Comparison of ENCODE assay signal across 23 mouse cellular contexts in the genomic region with DNA sequence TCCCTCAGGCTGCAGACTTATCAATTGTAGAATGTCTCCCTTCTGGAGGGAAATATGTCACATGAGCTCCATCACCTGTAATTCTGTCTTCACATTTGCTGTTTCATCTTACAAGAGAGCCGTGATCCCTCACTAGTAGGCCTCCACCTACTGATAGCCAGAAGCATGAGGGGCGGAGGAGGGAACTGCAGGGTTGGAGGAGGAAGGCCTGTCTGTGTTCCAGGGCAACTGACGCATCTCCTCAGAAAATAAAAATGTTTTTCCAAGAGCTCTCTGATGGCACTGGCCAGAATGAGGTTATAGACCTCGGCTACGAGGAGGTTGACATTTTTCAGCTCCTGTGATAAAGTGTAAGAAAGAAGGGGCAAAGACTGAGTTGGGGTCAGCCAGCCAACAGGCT.
"Had no signal": no experiment of that assay in that cellular context is flagged by ENCODE, and none has a peak within 500 bp of the region (broad histone marks: within the 10 kb centered on the region; RNA-seq: fewer than 3 reads in every experiment).

No protein-coding gene starts in this region.

- H3K36me3 ChIP-seq: heart, embryonic 10.5 days; heart, embryonic 12.5 days; heart, embryonic 13.5 days; heart, embryonic 15.5 days; hindbrain, embryonic 10.5 days; hindbrain, embryonic 12.5 days; hindbrain, embryonic 13.5 days; hindbrain, embryonic 15.5 days; intestine, embryonic 15.5 days; kidney, embryonic 15.5 days had no signal

- H3K4me3 ChIP-seq: heart, embryonic 10.5 days; heart, embryonic 12.5 days; heart, embryonic 13.5 days; heart, embryonic 15.5 days; hindbrain, embryonic 10.5 days; hindbrain, embryonic 12.5 days; hindbrain, embryonic 13.5 days; hindbrain, embryonic 15.5 days; intestine, embryonic 15.5 days; kidney, embryonic 15.5 days; layer of hippocampus, adult 2 months had no signal

- H3K9me3 ChIP-seq: heart, embryonic 10.5 days; heart, embryonic 12.5 days; heart, embryonic 13.5 days; heart, embryonic 15.5 days; hindbrain, embryonic 10.5 days; hindbrain, embryonic 12.5 days; hindbrain, embryonic 13.5 days; hindbrain, embryonic 15.5 days; intestine, embryonic 15.5 days; kidney, embryonic 15.5 days had no signal

- DNase-seq: heart, postnatal 36 days; heart, postnatal 4 days; kidney, adult 11 months; kidney, adult 18-20 months; kidney, adult 2 months; kidney, adult 9 months; kidney, postnatal 14 days; layer of hippocampus, adult 9-11 months; layer of hippocampus, postnatal 36 days had no signal

- H3K9ac ChIP-seq: heart, embryonic 12.5 days; heart, embryonic 13.5 days; heart, embryonic 15.5 days; hindbrain, embryonic 12.5 days; hindbrain, embryonic 13.5 days; hindbrain, embryonic 14.5 days; hindbrain, embryonic 15.5 days; intestine, embryonic 15.5 days; kidney, embryonic 15.5 days had no signal

- H3K4me1 ChIP-seq: heart, embryonic 15.5 days; intestine, embryonic 15.5 days had no signal

- H3K27ac ChIP-seq: heart, embryonic 10.5 days; heart, embryonic 13.5 days; heart, embryonic 15.5 days; hindbrain, embryonic 10.5 days; hindbrain, embryonic 12.5 days; hindbrain, embryonic 13.5 days; hindbrain, embryonic 14.5 days; hindbrain, embryonic 15.5 days; hindbrain, postnatal 0 days; intestine, embryonic 15.5 days; kidney, embryonic 15.5 days; kidney, postnatal 0 days; layer of hippocampus, adult 2 months had no signal

- H3K27me3 ChIP-seq: heart, embryonic 12.5 days; heart, embryonic 15.5 days; hindbrain, embryonic 12.5 days; hindbrain, embryonic 13.5 days; hindbrain, embryonic 15.5 days; intestine, embryonic 15.5 days; kidney, embryonic 15.5 days had no signal
